Mouse (Mus musculus) bone marrow macrophage, adult 2 months (primary cell): Measurements from ENCODE around the gene Dnmt3a. TPM values are rescaled to one million over a fixed set of nuclear protein-coding genes. Genes with fewer than 3 reads are reported as not detected.
"Not testable (repeated sequence)": the region's sequence is repeated elsewhere in the genome, so short reads cannot be mapped to it uniquely, and the experiment has no call there.

Experiments
- H3K27ac ChIP-seq: 2 replicates; pipeline ENCODE4 v1.5.1; 2012; ENCODE audit warnings: low read depth, low read length; ENCODE audit not compliant: insufficient read depth
- H3K4me1 ChIP-seq: 2 replicates; pipeline ENCODE4 v1.6.1; 2012; ENCODE audit warnings: low read length; ENCODE audit not compliant: control insufficient read depth, insufficient read depth
- H3K4me3 ChIP-seq: 2 replicates; pipeline ENCODE4 v1.5.1; 2012; ENCODE audit warnings: mild to moderate bottlenecking, low read length, moderate library complexity; ENCODE audit not compliant: insufficient read depth
- CTCF ChIP-seq: IDR thresholded peaks from 2 replicates; pipeline ENCODE4 v1.5.1; 2012; ENCODE audit warnings: low read depth, mild to moderate bottlenecking, low read length, moderate library complexity
- POLR2A ChIP-seq: IDR thresholded peaks from 2 replicates; pipeline ENCODE4 v1.6.1; 2012; ENCODE audit warnings: mild to moderate bottlenecking, low read depth, low read length, borderline replicate concordance
- polyA plus RNA-seq: library from polyadenylated mRNA; stranded (reverse); fragments of >200 nt; gene quantifications from 2 replicates; pipeline ENCODE4 v1.2.4, GENCODE M21; 2012; ENCODE audit not compliant: missing spikeins, insufficient read depth, insufficient read length

The Dnmt3a gene
- polyA plus RNA-seq, 1 experiment = 53.8 TPM

DNA sequence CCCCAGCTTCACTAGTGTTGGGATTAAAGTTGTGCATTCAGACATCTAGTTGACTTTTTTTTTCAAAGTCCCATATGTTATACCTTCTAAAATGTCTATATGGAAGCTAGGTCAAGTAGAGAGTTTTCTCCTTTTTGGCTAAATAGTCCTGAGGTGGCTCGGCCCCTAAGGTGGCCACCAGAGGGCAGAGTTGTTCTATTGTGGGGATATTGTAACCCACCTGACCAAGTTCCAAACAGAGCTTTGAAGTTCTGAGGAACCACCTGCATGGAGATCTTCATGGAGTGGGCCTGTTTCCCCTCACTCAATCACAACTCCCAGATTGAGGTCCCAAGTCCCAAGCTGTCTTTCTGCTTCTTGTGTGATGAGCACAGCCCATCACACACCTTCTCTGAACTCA lies 120.3 kb downstream of the Dnmt3a start:
- TF ChIP-seq POLR2A (no peak), CTCF (peak; percentile 77)
- H3K4me1 ChIP-seq = no peaks in the 10 kb centered on the region
- no peak overlapping the region for H3K4me3 ChIP-seq
- no peak overlapping the region for H3K27ac ChIP-seq

DNA sequence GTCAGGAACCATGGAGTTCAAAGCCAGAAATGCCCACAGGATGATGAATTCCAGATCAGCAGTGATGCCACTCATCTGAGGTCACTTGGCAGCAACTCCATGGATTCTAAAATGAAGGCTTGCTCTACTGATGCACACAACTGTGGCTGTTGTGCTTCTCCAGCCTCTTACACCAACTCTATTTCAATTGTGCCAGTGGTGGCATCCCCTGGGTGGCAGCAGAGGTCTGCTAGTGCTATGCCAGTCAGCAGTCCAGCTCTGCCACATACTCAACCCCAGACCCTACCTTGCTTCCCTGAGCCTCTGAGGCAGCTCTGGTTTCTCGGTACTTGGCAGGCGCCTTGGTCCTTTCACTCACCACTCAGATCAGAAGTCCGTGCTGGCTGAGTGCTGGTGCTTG lies 123.0 kb downstream of the Dnmt3a start:
- TF ChIP-seq POLR2A (no peak), CTCF (no peak)
- Histone ChIP-seq H3K27ac (no peak overlapping the region), H3K4me3 (no peak overlapping the region), H3K4me1 (no peaks in the 10 kb centered on the region)

DNA sequence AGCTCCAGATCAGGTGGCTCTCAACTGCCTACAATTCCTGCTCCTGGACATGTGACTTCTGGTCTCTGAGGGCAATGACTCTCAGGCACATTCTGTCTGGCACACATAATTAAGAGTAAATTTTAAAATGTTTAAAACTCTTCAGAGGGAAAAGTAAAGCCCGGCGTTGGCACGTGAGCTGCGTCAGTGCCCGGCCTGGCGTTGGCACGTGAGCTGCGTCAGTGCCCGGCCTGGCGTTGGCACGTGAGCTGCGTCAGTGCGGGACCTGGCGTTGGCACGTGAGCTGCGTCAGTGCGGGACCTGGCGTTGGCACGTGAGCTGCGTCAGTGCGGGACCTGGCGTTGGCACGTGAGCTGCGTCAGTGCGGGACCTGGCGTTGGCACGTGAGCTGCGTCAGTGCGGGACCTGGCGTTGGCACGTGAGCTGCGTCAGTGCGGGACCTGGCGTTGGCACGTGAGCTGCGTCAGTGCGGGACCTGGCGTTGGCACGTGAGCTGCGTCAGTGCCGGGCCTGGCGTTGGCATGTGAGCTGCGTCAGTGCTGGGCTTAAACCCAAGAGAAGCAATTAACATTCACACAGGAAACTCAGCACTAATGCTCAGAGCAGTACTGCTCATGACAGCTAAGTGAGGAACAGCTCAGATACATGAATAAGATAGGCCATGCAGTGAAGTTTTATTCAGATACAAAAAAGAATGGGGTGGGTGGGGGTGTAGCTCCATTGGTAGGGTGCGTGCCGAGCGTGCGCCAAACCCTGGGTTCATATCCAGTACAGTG lies 124.5 kb downstream of the Dnmt3a start:
- H3K4me3 ChIP-seq, H3K4me1 ChIP-seq, H3K27ac ChIP-seq: not testable (repeated sequence)

DNA sequence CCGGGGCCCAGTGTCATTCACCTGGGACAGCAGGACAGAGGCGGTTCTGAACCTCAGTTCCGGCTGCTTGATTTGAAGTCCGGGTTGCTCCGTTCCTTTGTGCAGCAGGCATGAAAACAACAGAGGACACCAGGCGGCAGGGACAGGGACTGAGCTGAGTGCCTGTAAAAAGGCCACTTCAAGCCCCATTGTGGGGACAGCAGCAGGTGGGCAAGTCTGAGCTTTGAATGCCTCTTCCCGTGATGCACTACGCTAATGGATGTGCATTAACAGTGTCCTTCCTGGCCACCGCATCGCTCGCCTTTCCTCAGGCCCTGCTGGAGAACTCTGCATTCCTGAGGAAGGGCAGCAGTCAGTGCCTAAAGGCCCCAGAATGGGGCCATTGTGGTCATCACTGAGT lies 136.2 kb downstream of the Dnmt3a start:
- no peak for TF ChIP-seq POLR2A
- no peak for TF ChIP-seq CTCF
- Histone ChIP-seq H3K4me1 (no peaks in the 10 kb centered on the region), H3K4me3 (no peak overlapping the region), H3K27ac (no peak overlapping the region)

DNA sequence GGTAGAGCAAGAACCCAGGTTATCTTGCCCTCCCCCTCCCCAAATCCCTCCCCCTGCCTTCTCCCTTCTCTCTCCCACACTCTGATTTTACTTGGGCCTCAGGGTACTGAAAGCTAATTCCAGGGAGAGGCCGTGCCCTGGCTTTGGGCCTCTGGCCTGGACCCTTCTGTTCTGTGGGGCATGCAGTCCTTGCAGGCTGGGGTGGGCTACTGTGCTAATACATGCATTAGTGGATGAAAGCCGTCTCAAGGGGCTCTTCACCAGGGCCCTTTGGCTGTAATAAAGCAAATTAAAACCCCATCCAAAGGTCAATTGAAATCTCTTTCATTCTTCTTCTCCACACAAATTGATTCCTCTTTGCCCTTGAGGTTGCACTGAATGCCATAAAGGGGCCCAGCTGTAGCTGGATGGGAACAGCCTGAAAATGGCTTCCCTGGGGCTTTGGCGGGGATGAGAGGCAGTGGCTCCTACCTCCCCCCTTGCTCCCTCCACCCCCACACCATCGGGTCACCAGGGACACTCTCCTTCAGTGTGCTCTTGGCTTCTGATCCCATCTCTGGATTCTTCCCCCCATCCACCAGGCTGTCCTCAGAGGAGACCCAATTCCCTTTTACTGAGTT lies 138.8 kb downstream of the Dnmt3a start:
- TF ChIP-seq POLR2A (no peak), CTCF (no peak)
- Histone ChIP-seq H3K4me3 (no peak overlapping the region), H3K4me1 (no peaks in the 10 kb centered on the region), H3K27ac (no peak overlapping the region)

DNA sequence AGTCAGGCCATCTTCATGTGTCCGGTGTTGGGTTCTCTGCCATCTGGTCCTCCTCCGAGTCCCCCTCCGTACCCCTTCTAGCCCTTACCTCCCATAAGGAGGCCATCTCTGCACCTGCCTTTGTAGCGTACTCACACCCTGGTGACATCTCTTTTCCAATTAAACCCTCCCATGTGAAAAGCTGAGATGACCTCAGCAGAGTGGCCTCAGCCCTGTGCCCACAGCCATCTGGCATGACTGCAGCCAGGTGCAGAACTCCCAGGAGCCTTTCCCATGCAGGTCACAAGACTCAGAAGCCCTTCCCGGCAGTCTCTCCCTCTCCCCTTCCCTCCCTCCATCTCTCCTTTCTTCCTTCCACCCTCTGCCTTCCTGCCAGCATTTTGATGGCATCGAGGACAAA lies 141.7 kb downstream of the Dnmt3a start:
- H3K27ac ChIP-seq = no peak overlapping the region
- no peaks in the 10 kb centered on the region for H3K4me1 ChIP-seq
- H3K4me3 ChIP-seq = no peak overlapping the region
- TF ChIP-seq CTCF (no peak), POLR2A (no peak)

DNA sequence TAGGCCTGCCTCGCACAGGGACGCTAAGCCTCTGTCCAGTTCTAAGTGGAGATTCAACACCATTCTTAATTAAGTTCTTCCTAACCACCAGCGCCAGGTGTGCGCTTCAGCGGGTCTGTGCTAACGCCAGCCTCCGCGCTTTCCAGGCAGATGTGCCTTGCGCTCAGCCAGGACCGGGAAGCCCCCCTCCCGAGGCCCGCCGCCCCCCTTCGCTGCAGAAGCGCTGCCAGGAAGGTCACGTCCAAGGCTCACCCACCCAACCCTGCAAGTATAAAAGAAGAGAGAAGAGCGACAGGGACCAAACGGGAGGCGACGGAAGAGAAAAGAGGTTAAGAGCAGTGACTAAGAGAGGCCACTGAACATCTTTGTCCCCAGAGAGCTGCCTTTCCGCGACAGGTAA lies 148.8 kb downstream of the Dnmt3a start, which contains the start of gene Pomc:
TSS of gene Pomc (plus strand) at position 301 of the 400 bp plus-strand sequence.
- TF ChIP-seq CTCF (no peak), POLR2A (no peak)
- Histone ChIP-seq H3K4me3 (no peak within 1 kb of the TSS), H3K4me1 (peaks cover 3% of the 10 kb centered on the region), H3K27ac (no peak within 1 kb of the TSS)

DNA sequence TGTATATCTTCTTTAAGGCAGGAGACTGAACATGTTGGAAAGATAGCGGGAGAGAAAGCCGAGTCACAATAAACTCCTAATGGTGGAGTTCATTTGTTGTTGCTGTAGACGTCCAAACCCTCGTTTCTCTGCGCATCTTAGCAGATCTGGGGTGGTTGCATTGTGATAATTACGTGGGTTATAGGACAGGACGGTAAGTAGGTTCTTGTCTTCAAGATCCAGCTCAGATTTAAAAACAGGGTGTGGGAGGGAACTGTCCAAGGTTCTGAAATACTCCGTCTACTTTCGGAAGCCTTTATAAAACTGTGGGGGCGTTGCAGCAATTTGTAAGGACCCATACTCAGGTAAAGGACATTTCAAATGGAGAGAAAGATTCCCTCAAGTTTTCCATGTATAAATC lies 149.6 kb downstream of the Dnmt3a start:
- no peak overlapping the region for H3K27ac ChIP-seq
- peaks cover 3% of the 10 kb centered on the region for H3K4me1 ChIP-seq
- no peak for TF ChIP-seq CTCF
- no peak for TF ChIP-seq POLR2A

DNA sequence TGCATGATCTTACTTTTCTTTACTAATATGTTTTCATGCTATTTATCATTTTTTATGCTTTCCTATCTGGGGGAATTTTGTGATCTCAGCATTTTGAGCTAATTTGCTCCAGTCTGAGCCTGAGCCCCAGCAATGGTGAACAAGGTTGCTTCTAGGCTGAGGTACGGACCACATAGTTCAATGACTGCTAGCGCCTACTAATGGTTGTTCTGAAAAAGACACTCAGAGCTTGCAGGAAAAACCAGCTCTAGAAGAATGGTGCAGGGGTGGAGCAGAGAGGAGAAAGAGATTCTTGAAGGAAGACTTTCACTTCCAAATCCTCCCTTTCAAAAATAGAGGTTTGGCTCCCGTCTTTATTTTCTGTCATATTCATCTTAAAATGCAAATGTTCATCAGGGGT lies 150.5 kb downstream of the Dnmt3a start:
- TF ChIP-seq POLR2A (no peak), CTCF (no peak)
- H3K4me3 ChIP-seq = no peak overlapping the region
- H3K4me1 ChIP-seq = peaks cover 6% of the 10 kb centered on the region

More for the DNA sequence above, 149.6 kb downstream of the Dnmt3a start:
- H3K4me3 ChIP-seq = no peak overlapping the region

DNA sequence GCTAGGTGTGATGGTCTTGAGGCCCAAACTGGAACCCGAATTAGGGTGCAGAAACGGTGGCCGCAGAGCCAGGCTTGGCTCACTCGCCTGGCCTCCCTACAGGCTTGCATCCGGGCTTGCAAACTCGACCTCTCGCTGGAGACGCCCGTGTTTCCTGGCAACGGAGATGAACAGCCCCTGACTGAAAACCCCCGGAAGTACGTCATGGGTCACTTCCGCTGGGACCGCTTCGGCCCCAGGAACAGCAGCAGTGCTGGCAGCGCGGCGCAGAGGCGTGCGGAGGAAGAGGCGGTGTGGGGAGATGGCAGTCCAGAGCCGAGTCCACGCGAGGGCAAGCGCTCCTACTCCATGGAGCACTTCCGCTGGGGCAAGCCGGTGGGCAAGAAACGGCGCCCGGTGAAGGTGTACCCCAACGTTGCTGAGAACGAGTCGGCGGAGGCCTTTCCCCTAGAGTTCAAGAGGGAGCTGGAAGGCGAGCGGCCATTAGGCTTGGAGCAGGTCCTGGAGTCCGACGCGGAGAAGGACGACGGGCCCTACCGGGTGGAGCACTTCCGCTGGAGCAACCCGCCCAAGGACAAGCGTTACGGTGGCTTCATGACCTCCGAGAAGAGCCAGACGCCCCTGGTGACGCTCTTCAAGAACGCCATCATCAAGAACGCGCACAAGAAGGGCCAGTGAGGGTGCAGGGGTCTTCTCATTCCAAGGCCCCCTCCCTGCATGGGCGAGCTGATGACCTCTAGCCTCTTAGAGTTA lies 154.2 kb downstream of the Dnmt3a start:
- TF ChIP-seq CTCF = no peak
- TF ChIP-seq POLR2A = no peak
- peak overlapping the region; percentile 80 for H3K27ac ChIP-seq
- peaks cover 6% of the 10 kb centered on the region for H3K4me1 ChIP-seq
- peak overlapping the region; percentile 74 for H3K4me3 ChIP-seq

More for the DNA sequence above, 150.5 kb downstream of the Dnmt3a start:
- H3K27ac ChIP-seq = no peak overlapping the region
